Mouse (Mus musculus) embryonic facial prominence, embryonic 11.5 days (tissue): ENCODE measurements around the gene Mrpl27. TPM values are rescaled to one million over a fixed set of nuclear protein-coding genes. Genes with fewer than 3 reads are reported as not detected.

Source experiments
- ATAC-seq: fragments of 200-750 bp; cut with Nextera tagmentation; replicated peaks from 2 replicates; pipeline ENCODE4 v1.8.0; 2017; ENCODE audit warnings: low read depth; ENCODE audit not compliant: insufficient number of reproducible peaks, low FRiP score, low TSS enrichment
- DNase-seq: peaks from one replicate; pipeline ENCODE4 v3.0.0-alpha.2; 2015; ENCODE audit warnings: low spot score
- H3K27ac ChIP-seq: fragments of 300-500 bp; sonication (generic); replicated peaks from 2 replicates; pipeline ENCODE4 v1.5.1; 2014; ENCODE audit warnings: mild to moderate bottlenecking, low read depth, low read length, control low read depth
- H3K27me3 ChIP-seq: fragments of 300-500 bp; sonication (generic); 2 replicates; pipeline ENCODE4 v1.6.1; 2014; ENCODE audit warnings: mild to moderate bottlenecking, low read length, moderate library complexity, mixed read lengths; ENCODE audit not compliant: control insufficient read depth, insufficient read depth
- H3K36me3 ChIP-seq: fragments of 300-500 bp; sonication (generic); replicated peaks from 2 replicates; pipeline ENCODE4 v1.6.1; 2014; ENCODE audit warnings: low read depth, mild to moderate bottlenecking, low read length, moderate library complexity, mixed read lengths; ENCODE audit not compliant: control insufficient read depth, insufficient read depth
- H3K4me1 ChIP-seq: fragments of 300-500 bp; sonication (generic); 2 replicates; pipeline ENCODE4 v1.6.1; 2014; ENCODE audit warnings: low read length, mixed read lengths; ENCODE audit not compliant: control insufficient read depth, insufficient read depth
- H3K4me2 ChIP-seq: fragments of 300-500 bp; sonication (generic); 2 replicates; pipeline ENCODE4 v1.6.1; 2014; ENCODE audit warnings: low read depth, mild to moderate bottlenecking, control low read depth, low read length, moderate library complexity
- H3K4me3 ChIP-seq: fragments of 300-500 bp; sonication (generic); 2 replicates; pipeline ENCODE4 v1.5.1; 2014; ENCODE audit warnings: low read depth, low read length, control low read depth
- H3K9ac ChIP-seq: fragments of 300-500 bp; sonication (generic); replicated peaks from 2 replicates; pipeline ENCODE4 v1.6.1; 2014; ENCODE audit warnings: mild to moderate bottlenecking, control low read depth, low read length
- H3K9me3 ChIP-seq: fragments of 300-500 bp; sonication (generic); replicated peaks from 2 replicates; pipeline ENCODE4 v1.6.1; 2016; ENCODE audit warnings: mild to moderate bottlenecking, low read length, inconsistent platforms, mixed read lengths; ENCODE audit not compliant: control insufficient read depth
- WGBS: fragments of 180-500 bp; shearing (Covaris S2); extraction: QIAGEN DNeasy Blood & Tissue Kit; methylation state at CpG from one replicate; pipeline ENCODE4 v1.1.7; 2014; 5-methylcytosine and 5-hydroxymethylcytosine counted together
- polyA plus RNA-seq: library from polyadenylated mRNA; unstranded; fragments of >200 nt; fragmentation: Nextera tagmentation; extraction: Ambion mirVana; gene quantifications from 2 replicates; pipeline ENCODE4 v1.2.1, GENCODE M21; 2014

The Mrpl27 gene
- polyA plus RNA-seq, 1 experiment from 2014 or later, result 122 TPM

DNA sequence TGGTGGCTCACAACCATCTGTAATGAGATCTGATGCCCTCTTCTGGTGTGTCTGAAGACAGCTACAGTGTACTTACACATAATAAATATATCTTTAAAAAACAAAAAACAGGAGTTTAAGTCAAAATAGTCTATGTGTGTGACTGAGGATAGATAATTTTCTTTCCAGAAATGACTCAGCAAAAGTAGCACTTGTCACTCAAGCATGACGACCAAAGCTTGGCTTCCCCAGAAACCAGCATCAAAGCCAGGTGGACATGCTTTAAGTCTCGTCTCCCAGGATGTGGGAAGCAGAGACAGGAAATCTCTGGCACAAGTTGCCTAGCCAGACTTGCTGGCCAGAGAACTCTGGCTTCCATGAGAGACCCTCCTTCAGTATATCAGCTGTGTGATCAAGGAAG lies 31.4 kb upstream of the Mrpl27 start:
- WGBS, result 84% methylated on average over 2 of the region's 2 CpGs
- Histone ChIP-seq H3K9ac (no peak overlapping the region), H3K36me3 (no peaks in the 10 kb centered on the region), H3K4me2 (no peak overlapping the region), H3K4me3 (no peak overlapping the region), H3K9me3 (no peaks in the 10 kb centered on the region), H3K4me1 (no peaks in the 10 kb centered on the region), H3K27ac (no peak overlapping the region), H3K27me3 (no peaks in the 10 kb centered on the region)
- ATAC-seq, result no peak
- no peak for DNase-seq

DNA sequence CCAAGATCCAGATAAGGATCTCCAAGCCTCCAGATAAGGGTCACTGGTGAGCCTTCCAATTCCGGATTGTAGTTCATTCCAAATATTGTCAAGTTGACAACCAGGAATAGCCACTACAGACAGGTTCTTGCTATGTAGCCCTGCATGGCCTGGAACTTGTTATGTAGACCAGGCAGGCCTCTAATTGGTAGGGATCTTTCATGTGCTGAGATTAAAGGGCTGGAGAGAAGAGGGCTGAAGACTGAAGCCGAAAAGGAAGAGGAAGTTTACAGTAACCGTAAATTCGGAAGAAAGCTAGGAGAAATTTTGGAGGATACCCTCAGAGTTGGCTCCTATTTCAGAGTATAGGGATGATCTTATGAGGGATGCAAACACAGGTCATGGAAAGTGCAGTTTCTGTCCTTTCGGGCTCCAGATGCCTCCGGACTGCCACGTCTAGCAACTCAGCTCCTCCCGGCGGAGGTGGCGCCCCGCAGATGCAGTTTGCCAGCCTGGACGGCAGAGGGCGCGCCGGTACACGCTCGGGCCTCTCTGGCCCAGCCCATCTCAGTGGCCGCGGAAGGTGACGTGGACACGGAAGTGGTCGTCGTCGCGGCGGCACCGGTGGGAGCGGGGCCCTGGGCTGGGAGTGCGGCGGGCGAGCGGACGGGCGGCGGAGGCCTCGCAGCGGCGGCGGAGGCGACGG lies 24.2 kb upstream of the Mrpl27 start, which contains the start of gene Lrrc59:
Gene Lrrc59 (plus strand): TSS at position 569 of the 685 bp plus-strand sequence.
- Histone ChIP-seq H3K4me1 (no peaks in the 10 kb centered on the region), H3K9me3 (no peaks in the 10 kb centered on the region), H3K27me3 (no peaks in the 10 kb centered on the region), H3K4me2 (peak within 1 kb of the TSS; percentile 81), H3K4me3 (peak within 1 kb of the TSS; percentile 94), H3K9ac (peak within 1 kb of the TSS; percentile 89), H3K36me3 (peaks cover 6% of the 10 kb centered on the region), H3K27ac (no peak within 1 kb of the TSS; the same call in 1 of the 2 replicates)
- WGBS, result 5% methylated on average over 40 of the region's 41 CpGs
- DNase-seq, result peak; percentile 94
- ATAC-seq, result peak; percentile 95

DNA sequence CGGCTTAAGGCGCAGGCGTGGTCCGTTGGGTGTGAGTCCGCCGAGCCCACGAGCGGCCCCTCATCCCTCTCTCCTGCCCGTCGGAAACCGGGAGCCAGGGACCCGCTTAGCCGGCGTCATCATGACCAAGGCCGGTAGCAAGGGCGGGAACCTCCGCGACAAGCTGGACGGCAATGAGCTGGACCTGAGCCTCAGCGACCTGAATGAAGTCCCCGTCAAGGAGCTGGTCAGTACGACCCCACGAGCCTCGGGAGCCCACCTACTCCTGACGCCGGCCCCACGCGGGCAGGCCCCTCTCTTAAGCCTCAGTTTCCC lies 23.7 kb upstream of the Mrpl27 start:
- Histone ChIP-seq H3K27ac (no peak overlapping the region; the same call in 1 of the 2 replicates), H3K27me3 (no peaks in the 10 kb centered on the region), H3K36me3 (peaks cover 11% of the 10 kb centered on the region), H3K9ac (peak overlapping the region; percentile 89), H3K4me3 (peak overlapping the region; percentile 94), H3K4me1 (no peaks in the 10 kb centered on the region), H3K9me3 (no peaks in the 10 kb centered on the region), H3K4me2 (peak overlapping the region; percentile 81)
- ATAC-seq (peak; percentile 48; the same call in 1 of the 2 replicates), DNase-seq (no peak)
- WGBS, result 1% methylated on average over 25 of the region's 28 CpGs

DNA sequence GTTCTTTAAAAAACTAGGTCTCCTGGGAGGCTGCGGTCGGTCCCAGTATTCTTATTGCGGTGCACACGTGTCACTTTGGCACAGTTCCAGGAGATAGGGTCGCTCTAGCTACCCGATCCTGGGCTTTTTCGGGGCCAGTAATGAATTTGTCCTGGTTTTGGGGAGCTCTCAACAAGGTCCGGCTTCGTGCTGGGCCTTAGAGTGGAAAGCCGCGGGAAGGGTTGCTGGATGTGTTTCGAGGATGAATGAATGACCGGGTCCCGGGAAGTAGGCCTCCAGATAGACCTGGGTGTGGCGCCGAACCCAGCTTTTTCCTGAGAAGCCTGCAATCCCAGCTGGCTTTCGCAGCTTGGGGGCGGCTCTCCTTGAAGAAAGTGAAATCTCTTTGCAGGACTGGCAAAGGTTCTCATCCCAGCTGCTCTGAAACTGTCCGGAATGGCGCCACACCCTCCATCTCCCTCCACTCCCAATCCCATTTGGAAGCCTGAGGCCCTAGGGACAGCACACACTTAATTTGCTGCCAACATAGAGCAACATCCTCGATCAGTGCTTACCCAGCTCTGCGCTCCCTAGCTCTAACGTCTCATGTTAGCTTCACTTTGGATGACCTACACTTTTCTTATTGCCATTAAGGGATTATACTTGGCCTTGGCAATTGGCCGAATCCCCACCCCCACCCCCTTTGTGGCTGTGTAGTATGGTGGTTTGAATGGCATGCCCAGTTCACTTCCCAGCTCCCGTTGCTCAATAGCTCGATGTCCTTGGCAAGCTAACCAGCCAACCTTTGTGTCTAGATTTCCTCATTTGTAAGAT lies 23.2 kb upstream of the Mrpl27 start:
- Histone ChIP-seq H3K9me3 (no peaks in the 10 kb centered on the region), H3K27me3 (no peaks in the 10 kb centered on the region), H3K4me3 (peak overlapping the region; percentile 94), H3K9ac (peak overlapping the region; percentile 89), H3K4me2 (peak overlapping the region; percentile 81), H3K4me1 (no peaks in the 10 kb centered on the region), H3K27ac (no peak overlapping the region; the same call in 1 of the 2 replicates), H3K36me3 (peaks cover 12% of the 10 kb centered on the region)
- ATAC-seq (0 out of 2 replicates have a peak, but pooled peaks have one; percentile 13), DNase-seq (peak; percentile 15)
- 12% methylated on average over 26 of the region's 26 CpGs for WGBS

DNA sequence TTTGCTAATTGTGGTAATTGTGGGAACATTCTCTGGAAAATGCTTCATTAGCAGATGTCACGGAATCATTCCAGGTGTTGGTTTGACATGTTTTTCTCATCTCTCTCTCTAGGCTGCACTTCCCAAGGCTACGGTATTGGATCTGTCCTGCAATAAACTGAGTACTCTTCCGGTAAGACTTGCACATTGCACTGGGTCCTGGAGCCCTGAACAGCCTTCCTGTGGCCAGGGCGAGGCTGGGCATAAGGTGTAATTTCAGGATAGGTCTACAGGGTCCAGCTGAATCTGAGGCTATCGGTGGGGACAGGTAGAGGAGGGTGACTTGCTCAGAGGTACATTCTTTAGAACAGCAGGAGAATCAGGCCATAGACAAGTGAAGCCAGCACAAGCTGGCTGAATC lies 21.6 kb upstream of the Mrpl27 start:
- WGBS, result 89% methylated on average over 5 of the region's 5 CpGs
- ATAC-seq (no peak), DNase-seq (no peak)
- no peak overlapping the region for H3K9ac ChIP-seq
- H3K4me1 ChIP-seq, result no peaks in the 10 kb centered on the region
- peaks cover 20% of the 10 kb centered on the region for H3K36me3 ChIP-seq
- no peak overlapping the region for H3K27ac ChIP-seq
- no peaks in the 10 kb centered on the region for H3K27me3 ChIP-seq
- H3K9me3 ChIP-seq, result no peaks in the 10 kb centered on the region
- no peak overlapping the region for H3K4me2 ChIP-seq
- H3K4me3 ChIP-seq, result no peak overlapping the region

DNA sequence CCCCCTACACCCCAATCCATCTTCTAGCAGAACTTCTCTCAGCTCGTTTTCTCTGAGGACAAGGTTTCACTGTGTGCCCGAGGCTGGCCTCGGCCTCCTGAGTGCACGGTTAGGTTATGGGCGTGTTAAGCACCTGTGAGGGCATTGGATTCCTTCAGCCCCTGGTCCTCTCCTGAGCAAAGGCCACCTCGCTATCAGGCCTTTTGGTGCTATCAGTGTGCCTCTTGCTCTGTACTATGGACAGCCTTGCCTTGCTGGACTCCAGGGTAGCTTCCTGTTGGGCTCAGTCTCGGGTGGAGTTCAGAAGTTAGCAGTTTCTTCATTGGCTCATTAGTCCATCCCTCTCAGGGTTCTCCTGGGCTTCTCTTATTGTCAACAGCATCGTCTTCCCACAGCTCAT lies 20.6 kb upstream of the Mrpl27 start:
- DNase-seq (no peak), ATAC-seq (no peak)
- H3K27ac ChIP-seq, result no peak overlapping the region
- H3K4me1 ChIP-seq, result no peaks in the 10 kb centered on the region
- no peaks in the 10 kb centered on the region for H3K27me3 ChIP-seq
- H3K4me3 ChIP-seq, result no peak overlapping the region
- H3K36me3 ChIP-seq, result peaks cover 22% of the 10 kb centered on the region
- WGBS, result 85% methylated on average over 8 of the region's 8 CpGs
- H3K9ac ChIP-seq, result no peak overlapping the region
- no peak overlapping the region for H3K4me2 ChIP-seq
- no peaks in the 10 kb centered on the region for H3K9me3 ChIP-seq

DNA sequence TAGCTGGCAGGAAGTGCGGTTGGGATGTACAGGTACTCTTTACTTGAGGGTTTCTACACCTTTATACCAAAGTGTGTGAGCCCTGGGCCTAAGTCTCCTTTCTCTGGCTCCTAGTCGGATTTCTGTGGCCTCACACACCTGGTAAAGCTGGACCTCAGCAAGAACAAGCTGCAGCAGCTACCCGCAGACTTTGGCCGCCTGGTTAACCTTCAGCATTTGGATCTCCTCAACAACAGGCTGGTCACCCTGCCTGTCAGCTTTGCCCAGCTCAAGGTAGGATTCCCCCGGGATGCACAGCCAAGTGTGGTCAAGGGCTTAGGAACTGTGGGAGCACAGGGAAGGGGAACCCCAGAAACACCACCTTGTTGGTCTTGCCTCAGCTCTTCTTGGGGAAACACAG lies 19.1 kb upstream of the Mrpl27 start:
- ATAC-seq (no peak), DNase-seq (no peak)
- H3K4me1 ChIP-seq, result no peaks in the 10 kb centered on the region
- H3K27ac ChIP-seq, result no peak overlapping the region
- H3K4me2 ChIP-seq, result no peak overlapping the region
- WGBS, result 88% methylated on average over 5 of the region's 5 CpGs
- no peaks in the 10 kb centered on the region for H3K9me3 ChIP-seq
- no peaks in the 10 kb centered on the region for H3K27me3 ChIP-seq
- peaks cover 27% of the 10 kb centered on the region for H3K36me3 ChIP-seq
- H3K9ac ChIP-seq, result no peak overlapping the region
- H3K4me3 ChIP-seq, result no peak overlapping the region
